Mouse (Mus musculus) cerebellum, adult 2 months (tissue): ENCODE data around the gene Dmrtc2.

ENCODE experiments used
- CTCF ChIP-seq: fragments of 200-500 bp; IDR thresholded peaks from 2 replicates; pipeline ENCODE4 v1.5.1; 2011; ENCODE audit warnings: low read depth, mild to moderate bottlenecking, control low read depth, low read length, moderate library complexity, borderline replicate concordance; ENCODE audit not compliant: insufficient read depth
- POLR2A ChIP-seq: fragments of 200-500 bp; IDR thresholded peaks from 2 replicates; pipeline ENCODE4 v1.6.1; 2011; ENCODE audit warnings: low read length, control low read depth, borderline replicate concordance; ENCODE audit not compliant: insufficient read depth

GRCm38 (mm10) chr7:24844144-24844543 lies 25.7 kb upstream of the Dmrtc2 start:
- TF ChIP-seq CTCF, result no peak
- TF ChIP-seq POLR2A, result no peak
